Mouse (Mus musculus): ENCODE results near the gene Rasal1. TPM values are rescaled to one million over a fixed set of nuclear protein-coding genes. Genes with fewer than 3 reads are reported as not detected.

The Rasal1 gene
- polyA plus RNA-seq, 1 experiment from 2014 or later, result not detected

DNA sequence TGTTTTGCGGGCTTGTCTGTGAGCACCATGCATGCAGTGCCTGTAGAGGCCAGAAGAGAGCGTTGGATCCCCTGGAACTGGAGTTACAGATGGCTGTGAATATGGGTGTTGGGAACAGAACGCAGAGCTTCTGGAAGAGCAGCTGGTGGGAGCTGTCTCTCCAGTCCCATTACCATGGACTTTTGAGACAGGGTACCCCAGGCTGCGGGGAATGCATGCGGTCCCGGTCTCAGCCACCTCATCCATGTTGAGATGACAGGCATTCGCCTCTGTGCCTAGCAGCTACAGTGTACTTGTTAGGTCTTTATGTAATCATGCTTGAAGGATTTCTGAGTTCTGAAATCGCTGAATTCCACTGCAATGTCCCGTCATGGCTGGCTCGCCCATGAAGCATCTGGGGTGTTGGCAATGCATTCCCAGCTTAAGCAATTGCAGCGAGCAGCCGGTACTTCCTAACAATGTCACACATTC, 7.7 kb downstream of the Rasal1 start:
- DNase-seq (peak; percentile 30), ATAC-seq (ENCODE audit: insufficient read depth) (no peak)
- H3K4me1 ChIP-seq (ENCODE audit: insufficient read depth), result no peaks in the 10 kb centered on the region
- H3K27ac ChIP-seq (ENCODE audit: low read depth), result no peak overlapping the region
- TF ChIP-seq CTCF (IDR thresholded peaks at IDR 0.05; ENCODE audit: low read depth), result no peak
- H3K36me3 ChIP-seq (ENCODE audit: insufficient read depth), result no peaks in the 10 kb centered on the region
- WGBS, result 61% methylated on average over 12 of the region's 12 CpGs
- H3K9me3 ChIP-seq (ENCODE audit: low read depth, low read length), result no peaks in the 10 kb centered on the region
- no peaks in the 10 kb centered on the region; the same call in 1 of the 2 replicates for H3K27me3 ChIP-seq (ENCODE audit: insufficient read depth, low read length)
- H3K9ac ChIP-seq, result no peak overlapping the region
- no peak overlapping the region for H3K4me3 ChIP-seq (ENCODE audit: low read depth, low read length)
- no peak overlapping the region for H3K4me2 ChIP-seq

DNA sequence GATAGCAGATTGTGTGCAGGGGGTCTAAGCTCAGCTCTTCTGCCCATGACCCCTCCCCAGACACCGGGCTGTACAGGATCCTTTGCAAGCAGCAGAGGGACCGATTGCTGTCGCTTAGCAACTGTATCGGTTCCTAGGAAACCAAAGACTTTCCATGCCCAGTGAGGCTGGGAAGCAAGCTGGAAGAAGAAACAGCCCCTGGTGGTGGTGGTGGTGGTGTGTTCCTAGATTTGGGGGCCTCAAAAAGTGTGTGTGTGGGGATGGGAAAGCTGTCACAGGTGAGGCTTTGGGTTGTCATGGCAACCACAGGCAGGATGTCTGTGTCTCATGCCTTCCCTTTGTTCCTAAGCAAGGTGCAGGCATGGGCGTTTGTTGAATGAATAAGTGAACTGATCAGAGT, 12.2 kb downstream of the Rasal1 start:
- no peak for TF ChIP-seq CTCF (IDR thresholded peaks at IDR 0.05; ENCODE audit: low read depth)
- Histone ChIP-seq H3K4me1 (ENCODE audit: insufficient read depth) (no peaks in the 10 kb centered on the region), H3K27me3 (ENCODE audit: insufficient read depth, low read length) (no peaks in the 10 kb centered on the region; the same call in 1 of the 2 replicates), H3K36me3 (ENCODE audit: insufficient read depth) (no peaks in the 10 kb centered on the region), H3K4me2 (no peak overlapping the region), H3K4me3 (ENCODE audit: low read depth, low read length) (no peak overlapping the region), H3K9me3 (ENCODE audit: low read depth, low read length) (no peaks in the 10 kb centered on the region), H3K27ac (ENCODE audit: low read depth) (no peak overlapping the region), H3K9ac (no peak overlapping the region)
- DNase-seq (no peak), ATAC-seq (ENCODE audit: insufficient read depth) (no peak)
- 36% methylated on average over 5 of the region's 5 CpGs for WGBS

DNA sequence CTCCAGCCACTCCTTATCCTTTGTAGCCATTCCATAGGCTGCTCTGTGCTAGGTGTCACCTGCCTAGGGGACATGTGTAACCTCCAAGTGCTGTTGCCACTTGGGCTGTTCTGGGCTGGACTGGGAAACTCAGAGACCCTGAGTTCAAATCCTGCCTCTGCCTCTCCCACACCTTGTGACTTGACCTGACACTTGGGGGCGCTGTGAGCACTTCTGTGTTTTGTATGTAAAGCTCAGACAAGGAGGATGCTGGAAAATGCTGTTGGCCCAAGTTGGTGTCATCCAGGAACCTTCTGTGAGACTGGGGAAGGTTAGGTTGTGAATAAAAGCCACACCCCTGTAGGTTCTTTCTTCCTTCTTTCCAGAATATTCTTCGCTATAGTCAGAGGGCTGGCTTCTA, 16.3 kb downstream of the Rasal1 start:
- Histone ChIP-seq H3K36me3 (ENCODE audit: insufficient read depth) (no peaks in the 10 kb centered on the region), H3K4me1 (ENCODE audit: insufficient read depth) (no peaks in the 10 kb centered on the region), H3K9ac (no peak overlapping the region), H3K4me2 (no peak overlapping the region), H3K27me3 (ENCODE audit: insufficient read depth, low read length) (peaks cover 3% of the 10 kb centered on the region; the same call in 1 of the 2 replicates), H3K9me3 (ENCODE audit: low read depth, low read length) (no peaks in the 10 kb centered on the region), H3K27ac (ENCODE audit: low read depth) (no peak overlapping the region), H3K4me3 (ENCODE audit: low read depth, low read length) (no peak overlapping the region)
- WGBS, result 45% methylated on average over 2 of the region's 2 CpGs
- ATAC-seq (ENCODE audit: insufficient read depth) (no peak), DNase-seq (no peak)
- TF ChIP-seq CTCF (IDR thresholded peaks at IDR 0.05; ENCODE audit: low read depth), result no peak

DNA sequence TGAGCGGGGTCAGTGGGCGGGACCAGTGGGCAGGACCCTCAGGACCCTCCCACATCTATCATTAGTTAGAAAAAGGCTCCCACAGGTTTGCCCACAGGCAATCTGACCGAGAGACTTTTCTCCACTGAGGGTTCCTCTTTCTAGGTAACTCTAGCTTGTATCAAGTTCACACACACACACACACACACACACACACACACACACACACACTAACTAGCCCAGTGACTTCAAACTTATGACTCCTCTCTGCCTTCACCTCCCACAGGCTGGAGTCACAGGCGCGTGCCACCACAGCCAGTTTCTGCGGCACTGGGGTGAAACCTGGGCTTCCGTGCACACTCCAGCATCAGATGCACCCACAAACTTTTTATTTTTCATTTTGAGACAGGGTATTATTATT, 20.1 kb downstream of the Rasal1 start:
- Histone ChIP-seq H3K4me3 (ENCODE audit: low read depth, low read length) (no peak overlapping the region), H3K27ac (ENCODE audit: low read depth) (no peak overlapping the region), H3K36me3 (ENCODE audit: insufficient read depth) (no peaks in the 10 kb centered on the region), H3K4me2 (no peak overlapping the region), H3K9ac (no peak overlapping the region), H3K27me3 (ENCODE audit: insufficient read depth, low read length) (peaks cover 3% of the 10 kb centered on the region; the same call in 1 of the 2 replicates), H3K4me1 (ENCODE audit: insufficient read depth) (no peaks in the 10 kb centered on the region), H3K9me3 (ENCODE audit: low read depth, low read length) (no peaks in the 10 kb centered on the region)
- TF ChIP-seq CTCF (IDR thresholded peaks at IDR 0.05; ENCODE audit: low read depth), result no peak
- ATAC-seq (ENCODE audit: insufficient read depth), result no peak
- WGBS, result 67% methylated on average over 7 of the region's 7 CpGs
- DNase-seq, result no peak

DNA sequence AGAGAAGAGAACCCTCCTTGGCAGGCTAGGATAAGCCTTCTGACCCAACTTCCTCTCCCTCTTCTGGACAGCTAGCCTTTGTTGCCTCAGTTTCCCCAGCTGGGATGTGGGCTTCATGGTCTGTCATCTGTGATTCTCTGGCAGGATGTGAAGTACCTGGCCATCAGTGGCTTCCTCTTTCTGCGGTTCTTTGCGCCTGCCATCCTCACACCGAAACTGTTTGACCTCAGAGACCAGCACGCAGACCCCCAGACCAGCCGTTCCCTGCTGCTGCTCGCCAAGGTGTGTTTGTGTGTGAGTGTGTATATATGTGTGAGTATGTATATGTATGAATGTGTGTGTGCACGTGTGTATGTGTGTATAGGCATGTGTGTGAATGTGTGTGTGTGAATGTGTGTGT, 21.5 kb downstream of the Rasal1 start:
- Histone ChIP-seq H3K4me3 (ENCODE audit: low read depth, low read length) (no peak overlapping the region), H3K27me3 (ENCODE audit: insufficient read depth, low read length) (peaks cover 3% of the 10 kb centered on the region; the same call in 1 of the 2 replicates), H3K27ac (ENCODE audit: low read depth) (no peak overlapping the region), H3K9ac (no peak overlapping the region), H3K9me3 (ENCODE audit: low read depth, low read length) (no peaks in the 10 kb centered on the region), H3K36me3 (ENCODE audit: insufficient read depth) (no peaks in the 10 kb centered on the region), H3K4me2 (no peak overlapping the region), H3K4me1 (ENCODE audit: insufficient read depth) (no peaks in the 10 kb centered on the region)
- no peak for TF ChIP-seq CTCF (IDR thresholded peaks at IDR 0.05; ENCODE audit: low read depth)
- ATAC-seq (ENCODE audit: insufficient read depth) (no peak), DNase-seq (no peak)
- 82% methylated on average over 7 of the region's 7 CpGs for WGBS

DNA sequence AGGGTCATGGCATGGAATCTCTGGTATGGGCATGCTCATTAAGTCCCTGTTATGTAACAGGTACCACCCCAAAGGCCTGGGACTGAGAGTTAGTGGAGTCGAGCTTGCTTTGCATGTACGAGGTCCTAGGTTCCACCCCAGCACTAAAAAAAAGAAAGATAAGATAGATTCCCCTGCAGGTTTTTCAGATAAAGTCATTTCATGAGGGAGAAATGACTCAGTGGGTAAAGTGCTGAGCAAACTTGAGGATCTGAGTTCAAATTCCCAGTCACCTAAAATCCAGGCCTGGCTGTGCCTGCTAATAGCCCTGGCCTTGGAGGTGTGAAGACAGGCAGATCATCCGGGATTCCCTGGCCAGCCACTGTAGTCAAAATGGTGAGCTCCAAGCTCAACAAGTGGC, 23.3 kb downstream of the Rasal1 start:
- no peaks in the 10 kb centered on the region for H3K4me1 ChIP-seq (ENCODE audit: insufficient read depth)
- no peaks in the 10 kb centered on the region for H3K36me3 ChIP-seq (ENCODE audit: insufficient read depth)
- no peak for TF ChIP-seq CTCF (IDR thresholded peaks at IDR 0.05; ENCODE audit: low read depth)
- DNase-seq (no peak), ATAC-seq (ENCODE audit: insufficient read depth) (no peak)
- 70% methylated on average over 3 of the region's 3 CpGs for WGBS
- no peak overlapping the region for H3K4me3 ChIP-seq (ENCODE audit: low read depth, low read length)
- no peaks in the 10 kb centered on the region for H3K27me3 ChIP-seq (ENCODE audit: insufficient read depth, low read length)
- H3K4me2 ChIP-seq, result no peak overlapping the region
- no peaks in the 10 kb centered on the region for H3K9me3 ChIP-seq (ENCODE audit: low read depth, low read length)
- no peak overlapping the region for H3K27ac ChIP-seq (ENCODE audit: low read depth)
- H3K9ac ChIP-seq, result no peak overlapping the region

DNA sequence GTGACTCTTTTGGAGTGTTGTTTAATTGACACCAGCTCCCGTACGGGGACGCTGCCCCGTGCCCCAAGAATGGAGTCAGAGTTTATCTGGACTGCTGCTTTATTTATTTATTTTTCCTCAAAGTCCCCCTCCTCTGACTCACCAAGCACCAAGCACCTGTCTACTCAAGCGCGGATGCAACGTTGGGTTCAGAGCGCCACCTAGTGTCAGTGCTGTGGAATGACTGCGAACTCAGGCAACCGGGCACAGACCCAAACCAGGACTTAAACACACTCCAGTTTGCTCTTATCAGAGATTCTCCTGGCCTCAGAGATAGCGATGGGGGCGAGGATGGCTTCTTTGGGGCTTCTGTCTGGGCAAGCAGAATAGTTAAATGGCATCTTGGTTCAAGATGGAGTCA, 25.0 kb downstream of the Rasal1 start:
- peak; percentile 87 for TF ChIP-seq CTCF (IDR thresholded peaks at IDR 0.05; ENCODE audit: low read depth)
- 5% methylated on average over 12 of the region's 12 CpGs for WGBS

More for the DNA sequence above, 25.0 kb downstream of the Rasal1 start:
- no peak overlapping the region for H3K4me3 ChIP-seq (ENCODE audit: low read depth, low read length)
- no peaks in the 10 kb centered on the region for H3K27me3 ChIP-seq (ENCODE audit: insufficient read depth, low read length)
- no peak for ATAC-seq (ENCODE audit: insufficient read depth)
- H3K9me3 ChIP-seq (ENCODE audit: low read depth, low read length), result no peaks in the 10 kb centered on the region
- no peaks in the 10 kb centered on the region for H3K36me3 ChIP-seq (ENCODE audit: insufficient read depth)
- H3K27ac ChIP-seq (ENCODE audit: low read depth), result no peak overlapping the region
- no peaks in the 10 kb centered on the region for H3K4me1 ChIP-seq (ENCODE audit: insufficient read depth)
- no peak overlapping the region for H3K4me2 ChIP-seq
- H3K9ac ChIP-seq, result no peak overlapping the region
- DNase-seq, result peak; percentile 80
